Mouse (Mus musculus): ENCODE measurements around the gene Zfp750.

DNA sequence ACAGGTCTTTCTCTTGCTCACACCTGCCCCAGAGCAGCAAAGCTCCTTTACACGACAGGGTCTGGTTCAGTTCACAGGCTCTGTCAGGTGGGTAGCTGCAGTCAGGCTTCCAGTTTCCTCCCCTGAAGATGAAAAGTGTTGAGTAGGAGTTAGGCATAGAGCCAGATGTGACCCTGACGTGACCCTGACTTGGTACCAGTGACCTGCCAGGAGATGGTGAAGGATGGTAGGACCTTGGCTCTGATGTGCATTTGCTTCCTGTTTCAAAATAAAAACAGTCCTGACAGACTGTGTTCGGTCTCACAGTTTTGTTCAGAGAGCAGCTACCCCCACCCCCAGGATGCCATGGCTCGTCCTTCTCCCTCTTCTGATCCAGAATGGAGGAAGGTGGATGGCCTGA, 23.3 kb upstream of the Zfp750 start:
- TF ChIP-seq CHD2 (IDR thresholded peaks at IDR 0.05; ENCODE audit: low read depth, low read length) (no peak), HCFC1 (IDR thresholded peaks at IDR 0.05; ENCODE audit: borderline replicate concordance, insufficient read depth, low read length) (no peak), ZNF384 (IDR thresholded peaks at IDR 0.05; ENCODE audit: low read depth, low read length) (no peak), MAFK (IDR thresholded peaks at IDR 0.05; ENCODE audit: insufficient read depth, low read depth, low read length) (no peak), ZC3H11A (IDR thresholded peaks at IDR 0.05; ENCODE audit: borderline replicate concordance, low read depth, low read length) (no peak)
